Mouse (Mus musculus): ENCODE data around the gene Ptgir.

The Ptgir gene

DNA sequence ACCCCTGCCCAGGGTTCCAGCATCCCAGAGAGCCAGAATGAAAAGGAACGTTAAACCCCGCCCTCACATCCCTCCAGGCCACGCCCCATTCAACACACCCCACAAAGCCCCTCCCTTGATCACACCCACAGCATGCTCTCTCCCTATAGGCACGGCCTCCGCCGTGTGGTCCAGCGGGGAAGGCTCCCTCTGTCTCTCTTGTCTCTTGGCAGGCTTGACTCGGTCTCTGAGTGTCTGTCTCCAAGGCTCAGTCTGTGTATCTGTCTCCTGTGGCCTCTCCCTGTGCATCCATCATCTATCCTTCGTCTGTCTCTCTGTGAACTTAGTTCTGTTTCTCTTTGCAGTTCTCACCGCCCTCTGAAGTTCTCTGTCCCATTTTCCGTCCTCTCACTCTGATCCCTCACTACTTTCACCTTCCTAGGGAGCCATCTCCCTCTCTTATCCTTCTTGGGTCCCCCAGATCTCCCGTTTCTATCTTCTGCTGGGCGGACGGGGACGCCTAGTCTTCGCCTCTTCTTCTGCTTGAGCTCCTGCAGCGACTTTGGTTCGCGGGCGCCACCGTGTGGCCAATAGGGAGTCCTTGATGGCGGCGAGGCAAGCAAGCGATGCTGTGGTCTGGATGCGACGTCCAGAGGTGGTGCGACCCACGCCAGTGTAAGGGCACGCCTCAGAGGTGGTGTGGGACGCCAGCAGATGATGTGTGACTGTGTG lies 14.5 kb upstream of the Ptgir start, which contains the start of gene Gng8:
Gene Gng8, plus strand, starts transcription at position 146 of the 711 bp plus-strand sequence.
- peak; percentile 81 for DNase-seq (ENCODE audit: low spot score)

DNA sequence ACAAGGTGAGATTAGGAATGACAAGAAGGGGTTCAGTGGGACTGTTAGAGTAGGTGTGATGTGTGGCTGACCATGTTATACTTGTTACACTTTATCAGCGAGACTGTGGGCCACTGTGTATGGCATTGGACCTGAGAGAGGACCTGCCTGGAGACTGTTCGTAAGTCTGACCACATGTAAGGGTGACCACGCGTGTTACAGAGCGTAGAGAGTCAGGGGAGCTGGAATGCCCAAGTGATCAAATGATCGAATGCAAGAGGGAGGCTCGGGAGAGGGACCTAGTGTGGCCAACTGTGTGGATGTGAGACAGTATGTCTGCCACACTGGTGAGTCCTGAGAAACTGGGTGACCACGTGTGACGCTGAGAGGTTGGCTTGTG lies 13.9 kb upstream of the Ptgir start:
- no peak for DNase-seq (ENCODE audit: low spot score)

DNA sequence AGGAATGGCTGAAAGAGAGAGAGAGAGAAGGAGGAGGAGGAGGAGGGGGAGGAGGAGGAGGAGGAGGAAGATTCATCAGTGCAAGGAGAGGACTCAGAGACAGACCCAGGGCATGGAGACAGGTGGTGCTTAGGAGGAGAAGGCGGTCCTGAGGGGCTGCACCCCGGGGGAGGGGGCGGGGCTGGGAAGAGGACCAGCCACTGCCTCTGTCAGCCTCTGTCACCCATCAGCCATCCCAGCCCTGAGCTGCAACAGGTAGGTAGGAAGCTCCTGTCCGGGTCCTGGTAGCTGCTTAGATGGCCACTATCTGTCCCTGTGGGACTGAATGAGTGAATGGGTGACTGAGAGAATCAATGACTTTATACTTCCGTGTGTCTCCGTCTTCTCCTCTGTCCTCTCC lies 12.7 kb upstream of the Ptgir start:
- DNase-seq (ENCODE audit: low spot score) = no peak

DNA sequence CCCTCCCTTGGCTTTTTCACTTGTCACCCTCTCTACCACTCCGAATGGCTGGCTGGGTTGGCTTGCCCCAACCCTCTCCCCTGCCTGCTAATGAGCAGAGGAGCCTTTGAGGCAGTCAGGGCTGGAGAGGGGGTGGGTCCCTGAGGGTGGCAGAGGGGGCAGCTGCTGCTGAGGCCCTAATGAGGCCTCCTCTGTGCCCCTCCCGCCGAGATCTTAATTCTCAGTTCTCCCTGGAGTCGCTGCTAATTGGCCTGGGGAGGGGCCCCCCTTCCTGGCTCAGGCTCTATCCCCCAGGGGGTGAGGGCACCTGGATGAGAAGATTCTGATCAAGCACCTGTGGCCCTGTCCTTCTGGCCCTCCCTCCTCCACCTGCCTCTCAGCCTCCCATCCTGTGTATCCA lies 12.0 kb upstream of the Ptgir start:
- DNase-seq (ENCODE audit: low spot score) = no peak

DNA sequence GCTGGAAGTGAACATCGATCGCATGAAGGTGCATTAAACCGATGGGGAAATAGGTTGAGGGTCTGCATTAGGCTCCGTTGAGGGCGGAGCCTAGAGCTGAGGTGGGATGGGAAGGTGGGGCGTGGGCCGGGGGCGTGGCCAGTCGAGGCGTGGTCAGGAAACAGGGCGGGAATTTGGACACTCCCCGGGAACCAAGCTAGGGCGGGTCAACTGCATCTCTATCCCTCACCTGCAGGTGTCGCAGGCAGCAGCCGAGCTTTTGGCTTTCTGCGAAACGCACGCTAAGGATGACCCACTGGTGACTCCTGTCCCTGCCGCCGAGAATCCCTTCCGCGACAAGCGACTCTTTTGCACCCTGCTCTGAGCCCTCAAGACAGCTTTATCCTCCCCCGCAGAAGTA lies 11.3 kb upstream of the Ptgir start:
- DNase-seq (ENCODE audit: low spot score) = peak; percentile 70

DNA sequence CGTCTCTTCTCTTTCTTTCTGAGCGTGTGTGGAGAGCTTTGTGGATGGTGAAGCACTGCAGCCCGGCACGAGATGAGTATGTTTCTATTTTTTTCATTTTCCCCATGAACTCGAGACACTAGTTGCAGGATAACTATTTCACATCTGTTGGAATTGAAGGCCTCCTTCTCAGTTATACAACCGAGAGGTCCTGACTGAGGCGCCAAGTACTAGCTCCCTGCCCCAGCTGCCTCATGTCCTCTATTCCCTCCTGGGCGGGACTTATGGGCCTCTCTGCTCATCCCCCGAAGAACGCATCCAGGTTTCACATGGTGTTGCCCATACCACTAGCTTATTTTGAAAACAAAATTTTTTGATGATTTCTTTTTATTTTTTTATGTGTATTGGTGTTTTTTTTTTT lies 10.8 kb upstream of the Ptgir start:
- DNase-seq (ENCODE audit: low spot score) = no peak

DNA sequence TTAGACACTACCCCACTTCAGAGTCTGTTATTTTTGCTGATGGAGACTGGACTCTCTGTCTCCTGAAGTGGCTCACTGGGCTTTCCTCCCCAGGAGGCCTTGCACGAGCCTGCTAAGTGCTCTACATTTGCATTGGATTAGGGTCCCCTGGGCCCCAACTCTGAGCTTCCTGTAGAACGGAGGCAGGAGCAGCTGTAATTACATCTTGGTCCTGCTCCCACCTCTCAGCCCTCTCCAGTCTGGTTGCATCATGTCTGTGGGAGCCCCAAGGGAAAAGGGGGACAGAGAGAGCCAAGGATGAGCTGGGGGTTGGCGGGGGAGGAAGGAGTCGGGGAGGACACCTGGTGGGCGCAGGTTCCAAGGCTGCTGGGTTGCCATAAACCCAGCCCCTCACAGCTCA lies 5.8 kb upstream of the Ptgir start:
- DNase-seq (ENCODE audit: low spot score) = no peak

DNA sequence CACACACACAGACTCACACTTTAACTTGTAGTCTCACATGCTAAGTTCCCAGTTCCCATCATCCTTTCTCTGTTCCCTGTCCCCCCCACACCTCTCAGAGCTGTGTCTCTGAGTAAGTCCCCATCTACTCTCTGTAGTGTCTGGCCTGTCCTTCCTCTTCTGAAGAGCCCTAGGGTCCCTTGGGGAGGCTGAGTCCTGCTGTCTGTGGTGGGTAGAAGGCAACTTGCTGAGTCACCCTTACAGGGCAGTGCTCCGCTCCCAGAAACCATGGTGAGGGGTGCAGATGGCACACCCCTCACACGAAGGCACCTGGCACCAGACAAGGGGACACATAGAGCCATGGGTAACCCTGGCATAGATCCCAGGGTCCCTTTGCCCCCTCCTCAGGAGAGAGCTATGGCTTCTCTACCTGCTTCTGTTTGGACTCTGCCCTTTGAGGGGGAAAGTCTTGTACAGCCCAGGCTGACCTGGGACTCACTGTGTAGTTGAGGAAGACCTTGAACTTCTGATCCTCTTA lies 2.8 kb upstream of the Ptgir start:
- no peak for DNase-seq (ENCODE audit: low spot score)

DNA sequence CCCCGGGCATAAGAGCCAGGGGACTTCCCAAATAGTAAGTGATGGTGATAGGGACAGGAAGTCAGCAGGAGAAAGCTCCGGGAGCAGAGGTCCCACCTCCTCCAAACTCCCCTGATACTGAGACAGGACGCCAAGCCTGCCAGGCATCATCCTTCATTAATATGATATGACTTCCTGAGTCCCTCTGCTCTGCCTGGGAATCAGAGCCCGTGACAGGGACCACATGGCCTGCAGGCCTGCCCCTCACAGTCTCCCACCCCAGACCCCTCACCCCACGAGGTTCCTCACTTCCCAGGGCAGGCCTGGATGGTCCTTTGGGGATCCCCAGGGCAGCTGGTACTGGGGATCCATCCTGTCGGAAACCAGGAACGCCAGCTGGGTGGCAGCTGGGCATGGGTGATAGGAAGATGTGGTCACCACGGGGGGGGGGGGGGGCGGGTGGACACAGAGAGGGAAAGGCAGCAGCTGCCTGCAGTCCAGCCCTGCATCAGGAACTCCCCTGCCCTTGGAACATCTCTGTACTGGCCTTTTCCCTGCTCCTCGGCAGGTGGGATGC lies 2.1 kb upstream of the Ptgir start:
- no peak for DNase-seq (ENCODE audit: low spot score)

DNA sequence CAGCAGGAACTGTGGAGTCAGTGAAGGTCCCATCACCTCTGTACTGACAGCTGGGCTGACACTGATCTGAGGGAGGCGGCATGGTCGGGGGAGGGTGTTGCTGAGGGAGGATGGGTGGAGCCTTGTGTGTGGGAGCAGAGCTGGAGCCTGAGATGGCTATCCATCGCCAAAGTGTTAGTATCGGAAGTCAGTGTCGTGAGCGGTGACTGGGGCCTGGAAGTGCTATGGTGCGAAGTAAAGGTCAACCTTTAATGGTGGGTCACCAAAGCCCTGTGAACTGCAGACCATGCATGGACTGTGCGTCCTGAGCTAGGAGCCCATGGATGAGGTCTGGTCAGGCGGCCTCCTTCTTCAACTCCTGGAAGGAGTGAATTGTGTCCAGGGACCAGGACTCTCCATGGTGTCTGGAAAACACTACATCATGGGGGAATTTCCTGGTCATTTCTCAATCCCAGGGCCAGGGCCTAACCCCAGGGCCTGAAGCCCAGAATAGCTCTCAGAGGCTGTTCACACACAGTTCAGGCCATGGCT lies 734 bp upstream of the Ptgir start:
- no peak for DNase-seq (ENCODE audit: low spot score)

DNA sequence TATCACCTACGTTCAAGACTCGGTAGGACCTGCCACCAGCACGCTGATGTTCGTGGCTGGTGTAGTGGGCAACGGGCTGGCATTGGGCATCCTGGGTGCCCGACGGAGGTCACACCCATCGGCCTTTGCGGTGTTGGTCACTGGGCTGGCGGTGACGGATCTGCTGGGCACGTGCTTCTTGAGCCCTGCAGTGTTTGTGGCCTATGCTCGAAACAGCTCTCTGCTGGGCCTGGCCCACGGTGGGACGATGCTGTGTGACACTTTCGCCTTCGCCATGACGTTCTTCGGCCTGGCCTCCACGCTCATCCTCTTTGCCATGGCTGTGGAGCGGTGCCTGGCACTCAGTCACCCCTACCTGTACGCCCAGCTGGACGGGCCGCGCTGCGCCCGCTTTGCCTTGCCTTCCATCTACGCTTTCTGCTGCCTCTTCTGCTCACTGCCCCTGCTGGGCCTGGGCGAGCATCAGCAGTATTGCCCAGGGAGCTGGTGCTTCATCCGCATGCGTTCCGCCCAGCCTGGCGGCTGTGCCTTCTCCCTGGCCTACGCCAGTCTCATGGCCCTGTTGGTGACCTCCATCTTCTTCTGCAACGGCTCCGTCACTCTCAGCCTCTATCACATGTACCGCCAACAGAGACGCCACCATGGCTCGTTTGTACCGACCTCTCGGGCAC lies 734 bp downstream of the Ptgir start:
- DNase-seq (ENCODE audit: low spot score) = no peak

DNA sequence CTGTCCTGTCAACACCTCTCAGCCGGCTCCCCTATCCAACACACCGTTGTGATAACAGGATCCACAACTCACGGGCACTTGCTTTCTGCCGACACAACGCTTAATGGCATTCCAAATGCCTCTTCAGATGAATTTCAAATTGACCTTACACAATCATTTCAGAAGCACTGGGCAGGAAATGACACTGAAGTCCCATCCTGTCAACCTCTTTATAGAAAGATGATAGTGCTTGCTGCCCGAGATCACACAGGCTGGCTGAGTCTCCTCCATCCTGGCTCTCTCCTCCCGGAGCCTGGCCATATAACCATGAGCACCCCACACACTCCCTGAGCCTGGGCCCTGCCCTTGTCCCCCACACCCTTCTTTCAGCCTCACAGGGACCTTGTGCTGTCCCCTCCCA lies 1.6 kb downstream of the Ptgir start:
- no peak for DNase-seq (ENCODE audit: low spot score)

DNA sequence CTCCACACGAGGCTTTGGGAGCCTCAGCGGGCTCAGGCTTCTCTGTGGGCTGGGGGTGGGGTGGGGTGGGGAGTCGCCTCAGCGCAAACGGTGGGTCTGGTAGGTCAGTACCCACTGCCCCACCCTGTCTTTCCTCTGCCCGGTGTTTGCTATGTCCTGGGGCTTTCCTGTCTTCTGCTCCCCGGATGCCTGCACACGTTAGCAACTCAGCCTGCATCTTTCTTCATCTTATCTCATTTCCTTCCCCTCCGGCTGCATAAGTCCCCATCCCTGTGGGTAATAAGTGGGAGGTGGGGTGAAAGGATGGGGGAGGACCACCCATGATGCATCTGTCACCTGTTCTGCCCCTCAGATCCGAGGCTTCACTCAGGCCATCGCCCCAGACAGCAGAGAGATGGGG lies 2.1 kb downstream of the Ptgir start:
- no peak for DNase-seq (ENCODE audit: low spot score)

DNA sequence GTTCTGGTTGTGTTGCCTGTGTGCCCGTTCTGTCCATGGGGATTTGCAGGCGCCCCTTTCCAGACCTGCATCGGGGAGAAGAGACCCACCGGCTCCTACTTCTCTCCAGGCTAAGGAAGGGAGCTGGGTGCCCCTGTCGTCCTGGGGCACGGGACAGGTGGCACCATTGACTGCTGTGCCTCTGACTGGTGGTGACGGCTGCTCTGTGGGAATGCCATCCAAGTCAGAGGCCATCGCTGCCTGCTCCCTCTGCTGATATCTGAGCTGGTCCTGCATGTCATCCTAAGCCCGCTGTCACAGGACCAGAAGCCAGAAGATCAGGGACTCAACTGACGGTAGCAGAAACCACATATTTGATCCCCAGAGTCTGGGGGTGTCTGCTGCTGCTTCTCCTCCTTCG lies 2.6 kb downstream of the Ptgir start:
- no peak for DNase-seq (ENCODE audit: low spot score)

DNA sequence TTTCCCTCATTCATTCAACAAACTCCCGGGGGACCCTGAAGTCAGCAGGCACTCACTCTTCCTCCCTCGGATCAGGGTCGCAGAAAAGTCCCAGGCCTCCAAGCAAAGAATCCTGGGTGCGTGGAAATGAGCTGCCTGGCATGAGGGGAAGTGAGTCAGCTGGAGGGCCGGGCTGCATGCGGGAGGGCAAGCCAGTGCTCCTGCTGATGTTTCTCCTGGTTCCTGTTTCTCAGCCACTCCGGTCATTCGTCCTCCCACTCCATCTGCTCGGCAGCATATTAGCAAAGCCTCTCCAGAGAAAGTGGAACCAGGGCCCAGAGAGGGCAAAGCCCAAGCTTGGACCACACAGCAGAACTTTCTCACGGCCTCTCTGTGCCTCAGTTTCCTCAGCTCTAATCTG lies 3.6 kb downstream of the Ptgir start:
- DNase-seq (ENCODE audit: low spot score) = no peak

DNA sequence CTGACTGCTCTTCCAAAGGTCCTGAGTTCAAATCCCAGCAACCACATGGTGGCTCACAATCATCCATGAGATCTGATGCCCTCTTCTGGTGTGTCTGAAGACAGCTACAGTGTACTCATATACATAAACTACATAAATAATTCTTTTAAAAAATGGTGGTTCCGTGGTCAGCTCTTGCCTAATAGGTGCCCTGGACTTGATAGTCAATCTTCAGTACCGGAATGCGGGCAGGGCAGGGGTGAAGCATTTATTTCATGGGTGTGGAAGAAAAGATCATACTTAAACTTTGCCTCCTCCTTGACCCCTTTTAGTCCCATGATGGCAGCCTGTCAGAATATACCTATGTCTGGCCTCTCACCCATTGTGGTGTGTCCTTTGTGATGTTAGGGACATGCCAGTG lies 5.6 kb downstream of the Ptgir start:
- no peak for DNase-seq (ENCODE audit: low spot score)

DNA sequence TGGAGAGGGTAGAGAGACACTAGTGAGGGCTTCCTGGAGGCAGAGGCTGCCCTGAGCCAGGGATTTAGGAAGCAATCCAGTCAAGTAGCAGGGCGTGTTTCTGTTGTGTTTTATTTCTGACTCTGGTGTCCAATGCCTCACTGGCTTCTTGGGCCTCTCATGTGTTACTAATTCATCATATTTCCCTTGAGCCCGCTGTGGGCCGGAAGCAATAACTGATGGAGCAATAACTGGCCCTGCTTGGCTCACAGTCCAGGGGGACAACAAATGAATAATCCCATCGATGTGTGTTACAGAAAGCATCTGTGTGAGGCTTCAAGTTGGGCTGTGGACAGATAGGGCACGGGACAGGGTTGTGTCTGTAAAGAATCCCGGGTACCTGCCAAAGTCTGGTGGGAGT lies 6.1 kb downstream of the Ptgir start:
- no peak for DNase-seq (ENCODE audit: low spot score)

DNA sequence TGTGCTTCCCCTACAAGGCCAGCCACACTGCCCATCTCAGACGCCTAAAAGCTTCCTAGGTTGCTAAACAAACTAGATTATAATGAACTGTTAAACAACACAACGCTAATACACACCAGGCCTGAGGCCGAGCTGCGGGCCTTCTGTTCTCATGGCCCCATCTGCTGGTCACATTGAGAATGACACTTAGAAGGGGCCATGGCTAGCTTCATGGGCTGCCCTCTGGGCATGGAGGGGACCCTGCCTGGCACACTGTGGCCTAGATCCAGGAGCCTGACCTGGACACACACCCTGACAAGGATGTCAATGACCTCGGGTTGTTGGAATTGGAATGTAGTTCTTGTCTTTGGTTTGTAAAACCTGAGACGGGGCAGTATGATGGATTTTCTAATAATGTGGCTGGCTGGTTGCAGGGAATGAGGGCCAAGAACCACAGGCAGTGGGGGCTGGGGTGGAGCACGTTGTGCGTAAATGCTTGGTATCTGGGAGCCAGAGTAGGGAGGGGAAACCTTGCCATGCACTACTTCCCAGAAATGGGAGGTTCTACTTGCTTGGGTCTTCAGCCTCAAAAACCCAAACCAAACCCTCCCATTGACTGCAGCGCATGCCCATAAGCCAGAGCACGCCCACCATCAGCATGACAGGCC lies 7.6 kb downstream of the Ptgir start:
- peak; percentile 77 for DNase-seq (ENCODE audit: low spot score)

DNA sequence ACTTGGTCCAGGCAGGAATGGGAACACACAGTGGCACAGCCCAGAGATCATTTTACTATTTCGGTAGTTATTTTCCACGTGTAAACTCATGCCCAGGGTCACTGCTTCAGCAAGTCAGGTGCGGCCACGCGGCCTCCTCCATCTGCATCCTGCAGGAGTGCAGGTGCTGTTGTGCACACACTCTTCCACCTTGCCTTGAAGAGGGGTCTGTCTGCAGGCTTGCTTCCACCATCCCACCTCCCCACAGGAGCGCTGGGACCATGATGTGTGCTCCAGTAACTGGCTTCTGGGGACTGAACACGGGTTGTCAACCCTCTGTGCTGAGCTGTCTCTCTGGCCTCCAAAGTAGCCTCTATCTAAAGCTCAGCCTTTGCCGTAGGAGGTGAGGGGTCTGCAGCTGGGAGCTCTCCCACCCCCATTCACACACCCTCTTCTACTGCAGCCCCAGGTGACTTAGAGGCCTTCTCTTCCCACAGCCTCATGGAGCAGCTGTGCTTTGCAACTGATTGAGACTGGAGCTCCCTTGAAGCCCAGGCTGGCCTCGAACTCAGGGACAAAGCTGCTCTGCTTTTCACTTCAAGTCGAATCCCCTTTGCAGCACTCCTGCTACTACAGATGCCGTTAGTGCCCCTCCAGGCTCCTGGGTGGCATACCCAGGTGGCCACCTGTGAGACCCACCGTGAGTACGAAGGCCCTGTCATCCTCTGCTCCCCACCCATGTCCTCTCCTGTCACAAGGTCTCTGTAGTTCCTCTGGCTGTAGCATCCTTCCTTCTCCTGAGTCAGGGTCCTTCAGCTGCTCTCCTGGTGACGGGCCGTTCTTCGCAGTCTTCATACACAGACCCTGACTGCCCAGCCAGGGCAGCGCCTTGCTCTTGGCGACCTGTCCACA lies 8.4 kb downstream of the Ptgir start:
- no peak for DNase-seq (ENCODE audit: low spot score)

DNA sequence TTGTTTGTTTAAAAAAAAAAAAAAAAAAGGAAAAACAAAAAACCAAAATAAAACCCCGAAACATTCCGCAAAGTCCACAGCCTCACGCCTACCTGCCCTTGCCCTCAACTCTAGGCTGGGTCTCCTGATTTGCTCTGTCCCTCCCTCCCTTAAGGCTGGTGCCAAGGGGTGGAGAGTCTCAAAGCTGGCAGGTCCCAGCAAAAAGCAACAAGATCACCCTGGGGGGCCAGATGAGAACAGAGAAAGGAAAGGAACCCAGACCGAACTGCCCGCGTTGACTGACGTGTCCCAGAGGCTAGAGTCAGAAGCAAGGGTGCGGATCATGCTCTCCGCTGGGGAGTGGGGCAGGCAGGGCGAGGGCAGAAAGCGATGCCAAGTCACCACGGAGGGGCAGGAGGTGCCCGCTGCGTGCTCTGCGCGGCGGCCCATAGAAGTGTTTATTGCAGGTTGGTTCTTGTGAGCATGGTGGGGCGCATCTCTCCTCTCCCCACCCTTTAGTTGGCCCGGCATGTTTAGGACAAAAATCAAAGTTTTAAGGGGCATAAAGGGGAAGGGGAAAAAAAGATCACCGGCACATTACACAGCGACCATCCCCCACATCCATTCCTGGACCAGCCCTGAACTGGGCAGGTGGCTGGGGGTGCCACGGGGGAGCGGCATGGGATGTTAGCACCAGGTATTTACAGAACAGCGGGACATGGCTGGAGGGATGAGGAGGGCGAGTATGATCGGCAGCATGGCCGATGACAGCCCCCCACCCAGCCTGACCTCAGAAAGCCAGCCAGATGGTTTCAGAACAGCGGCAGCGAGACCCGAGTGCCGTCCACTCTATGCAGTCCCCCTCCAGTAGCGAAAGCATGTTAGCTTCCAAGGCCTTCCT lies 9.4 kb downstream of the Ptgir start:
- DNase-seq (ENCODE audit: low spot score) = no peak

All from ovary, postnatal 14 days (tissue).